Mouse (Mus musculus): ENCODE results near the gene Sptbn4. TPM values are rescaled to one million over a fixed set of nuclear protein-coding genes. Genes with fewer than 3 reads are reported as not detected.

The Sptbn4 gene
- polyA plus RNA-seq, 1 experiment from 2014 or later = 0.09 TPM

- Histone ChIP-seq H3K27me3 (no peaks in the 10 kb centered on the region), H3K4me2 (peak overlapping the region; percentile 76), H3K9me3 (replicated peaks) (no peaks in the 10 kb centered on the region), H3K9ac (peak overlapping the region; percentile 95), H3K27ac (replicated peaks) (peak overlapping the region; percentile 98), H3K4me3 (replicated peaks) (peak overlapping the region; percentile 85), H3K4me1 (replicated peaks) (peaks cover 56% of the 10 kb centered on the region), H3K36me3 (replicated peaks) (peaks cover 35% of the 10 kb centered on the region)
- ATAC-seq (ENCODE audit: insufficient read depth) = peak; percentile 87
- WGBS (ENCODE audit: insufficient replicate concordance) = 0% methylated on average over 23 of the region's 23 CpGs
Observed at GRCm38 (mm10) chr7:27474490-27474954, 27.0 kb upstream of the Sptbn4 start.

GRCm38 (mm10) chr7:27473835-27474489 lies 26.5 kb upstream of the Sptbn4 start:
- Histone ChIP-seq H3K4me2 (peak overlapping the region; percentile 76), H3K4me3 (replicated peaks) (peak overlapping the region; percentile 85), H3K27ac (replicated peaks) (peak overlapping the region; percentile 98), H3K4me1 (replicated peaks) (peaks cover 51% of the 10 kb centered on the region), H3K36me3 (replicated peaks) (peaks cover 35% of the 10 kb centered on the region), H3K9me3 (replicated peaks) (no peaks in the 10 kb centered on the region), H3K9ac (peak overlapping the region; percentile 95), H3K27me3 (no peaks in the 10 kb centered on the region)
- WGBS (ENCODE audit: insufficient replicate concordance) = under 1% methylated on average over 34 of the region's 34 CpGs
- ATAC-seq (ENCODE audit: insufficient read depth) = no peak

GRCm38 (mm10) chr7:27473156-27473834 lies 25.8 kb upstream of the Sptbn4 start, which contains the start of gene Sertad3:
Gene Sertad3, plus strand, starts transcription at chr7:27473768.
- Histone ChIP-seq H3K9me3 (replicated peaks) (no peaks in the 10 kb centered on the region), H3K36me3 (replicated peaks) (peaks cover 30% of the 10 kb centered on the region), H3K4me1 (replicated peaks) (peaks cover 44% of the 10 kb centered on the region), H3K4me2 (peak within 1 kb of the TSS; percentile 76), H3K9ac (peak within 1 kb of the TSS; percentile 95), H3K27ac (replicated peaks) (peak within 1 kb of the TSS; percentile 98), H3K4me3 (replicated peaks) (peak within 1 kb of the TSS; percentile 85), H3K27me3 (no peaks in the 10 kb centered on the region)
- under 1% methylated on average over 36 of the region's 36 CpGs for WGBS (ENCODE audit: insufficient replicate concordance)
- peak; percentile 85 for ATAC-seq (ENCODE audit: insufficient read depth)

GRCm38 (mm10) chr7:27472596-27472995 lies 25.1 kb upstream of the Sptbn4 start:
- no peak for ATAC-seq (ENCODE audit: insufficient read depth)
- Histone ChIP-seq H3K9ac (peak overlapping the region; percentile 95), H3K27me3 (no peaks in the 10 kb centered on the region), H3K27ac (replicated peaks) (peak overlapping the region; percentile 98), H3K4me3 (replicated peaks) (peak overlapping the region; percentile 85), H3K36me3 (replicated peaks) (peaks cover 28% of the 10 kb centered on the region), H3K4me2 (peak overlapping the region; percentile 76), H3K4me1 (replicated peaks) (peaks cover 37% of the 10 kb centered on the region), H3K9me3 (replicated peaks) (no peaks in the 10 kb centered on the region)
- WGBS (ENCODE audit: insufficient replicate concordance) = 6% methylated on average over 7 of the region's 7 CpGs

- WGBS (ENCODE audit: insufficient replicate concordance) = 84% methylated on average over 11 of the region's 11 CpGs
- Histone ChIP-seq H3K9ac (no peak overlapping the region), H3K4me1 (replicated peaks) (peaks cover 29% of the 10 kb centered on the region), H3K9me3 (replicated peaks) (no peaks in the 10 kb centered on the region), H3K4me2 (peak overlapping the region; percentile 76; the same call in 1 of the 2 replicates), H3K36me3 (replicated peaks) (peaks cover 28% of the 10 kb centered on the region), H3K27ac (replicated peaks) (peak overlapping the region; percentile 98), H3K27me3 (no peaks in the 10 kb centered on the region), H3K4me3 (replicated peaks) (no peak overlapping the region)
- no peak for ATAC-seq (ENCODE audit: insufficient read depth)
Observed at GRCm38 (mm10) chr7:27471390-27472120, 24.1 kb upstream of the Sptbn4 start.

- Histone ChIP-seq H3K4me1 (replicated peaks) (peaks cover 12% of the 10 kb centered on the region), H3K9me3 (replicated peaks) (no peaks in the 10 kb centered on the region), H3K36me3 (replicated peaks) (peaks cover 55% of the 10 kb centered on the region), H3K27me3 (no peaks in the 10 kb centered on the region), H3K27ac (replicated peaks) (peak overlapping the region; percentile 49), H3K9ac (no peak overlapping the region), H3K4me3 (replicated peaks) (no peak overlapping the region), H3K4me2 (no peak overlapping the region)
- WGBS (ENCODE audit: insufficient replicate concordance) = 58% methylated on average over 4 of the region's 4 CpGs
- no peak for ATAC-seq (ENCODE audit: insufficient read depth)
Observed at GRCm38 (mm10) chr7:27467648-27468047, 20.2 kb upstream of the Sptbn4 start.

GRCm38 (mm10) chr7:27460477-27460876 lies 13.0 kb upstream of the Sptbn4 start:
- no peaks in the 10 kb centered on the region for H3K9me3 ChIP-seq (replicated peaks)
- H3K4me1 ChIP-seq (replicated peaks) = peaks cover 50% of the 10 kb centered on the region
- peaks cover 100% of the 10 kb centered on the region for H3K36me3 ChIP-seq (replicated peaks)
- no peaks in the 10 kb centered on the region for H3K27me3 ChIP-seq
- no peak for ATAC-seq (ENCODE audit: insufficient read depth)
- H3K27ac ChIP-seq (replicated peaks) = peak overlapping the region; percentile 80; the same call in 1 of the 2 replicates
- no peak overlapping the region for H3K9ac ChIP-seq
- no peak overlapping the region for H3K4me2 ChIP-seq
- H3K4me3 ChIP-seq (replicated peaks) = no peak overlapping the region
- 60% methylated on average over 6 of the region's 6 CpGs for WGBS (ENCODE audit: insufficient replicate concordance)

- H3K4me2 ChIP-seq = peak overlapping the region; percentile 25; the same call in 1 of the 2 replicates
- peaks cover 59% of the 10 kb centered on the region for H3K4me1 ChIP-seq (replicated peaks)
- H3K27ac ChIP-seq (replicated peaks) = peak overlapping the region; percentile 80
- H3K9me3 ChIP-seq (replicated peaks) = no peaks in the 10 kb centered on the region
- no peak overlapping the region for H3K4me3 ChIP-seq (replicated peaks)
- H3K27me3 ChIP-seq = no peaks in the 10 kb centered on the region
- WGBS (ENCODE audit: insufficient replicate concordance) = 28% methylated on average over 5 of the region's 5 CpGs
- H3K36me3 ChIP-seq (replicated peaks) = peaks cover 100% of the 10 kb centered on the region
- peak; percentile 30 for ATAC-seq (ENCODE audit: insufficient read depth)
- no peak overlapping the region for H3K9ac ChIP-seq
Observed at GRCm38 (mm10) chr7:27459640-27460039, 12.2 kb upstream of the Sptbn4 start.

GRCm38 (mm10) chr7:27458614-27459013 lies 11.1 kb upstream of the Sptbn4 start:
- Histone ChIP-seq H3K36me3 (replicated peaks) (peaks cover 100% of the 10 kb centered on the region), H3K9me3 (replicated peaks) (no peaks in the 10 kb centered on the region), H3K9ac (peak overlapping the region; percentile 12; the same call in 1 of the 2 replicates), H3K27ac (replicated peaks) (peak overlapping the region; percentile 80), H3K4me1 (replicated peaks) (peaks cover 69% of the 10 kb centered on the region), H3K4me3 (replicated peaks) (no peak overlapping the region), H3K27me3 (no peaks in the 10 kb centered on the region), H3K4me2 (peak overlapping the region; percentile 25)
- ATAC-seq (ENCODE audit: insufficient read depth) = peak; percentile 41
- WGBS (ENCODE audit: insufficient replicate concordance) = 52% methylated on average over 4 of the region's 4 CpGs

GRCm38 (mm10) chr7:27455273-27455672 lies 7.8 kb upstream of the Sptbn4 start:
- peaks cover 96% of the 10 kb centered on the region for H3K36me3 ChIP-seq (replicated peaks)
- H3K27ac ChIP-seq (replicated peaks) = peak overlapping the region; percentile 86
- no peak overlapping the region for H3K9ac ChIP-seq
- H3K4me1 ChIP-seq (replicated peaks) = peaks cover 96% of the 10 kb centered on the region
- H3K4me3 ChIP-seq (replicated peaks) = 0 out of 2 replicates have a peak overlapping the region, but pooled peaks have one; percentile 35
- no peaks in the 10 kb centered on the region for H3K27me3 ChIP-seq
- H3K9me3 ChIP-seq (replicated peaks) = no peaks in the 10 kb centered on the region
- H3K4me2 ChIP-seq = no peak overlapping the region; the same call in 1 of the 2 replicates
- no peak for ATAC-seq (ENCODE audit: insufficient read depth)
- WGBS (ENCODE audit: insufficient replicate concordance) = 75% methylated on average over 3 of the region's 3 CpGs
